Mouse (Mus musculus) stomach, postnatal 0 days (tissue): Measurements from ENCODE around the gene Emp3. TPM values are rescaled to one million over a fixed set of nuclear protein-coding genes. Genes with fewer than 3 reads are reported as not detected.
"Not testable (repeated sequence)": the region's sequence is repeated elsewhere in the genome, so short reads cannot be mapped to it uniquely, and the experiment has no call there.

ENCODE experiments used
- ATAC-seq: fragments of 200-750 bp; cut with Nextera tagmentation; 2 replicates; pipeline ENCODE4 v1.8.0; 2017; ENCODE audit not compliant: low FRiP score, low TSS enrichment
- DNase-seq: peaks from one replicate; pipeline ENCODE4 v3.0.0-alpha.2; 2016; ENCODE audit warnings: low spot score
- H3K27ac ChIP-seq: fragments of 300-500 bp; sonication (generic); replicated peaks from 2 replicates; pipeline ENCODE4 v1.5.1; 2014; ENCODE audit warnings: mild to moderate bottlenecking, control low read depth
- H3K27me3 ChIP-seq: fragments of 300-500 bp; sonication (generic); 2 replicates; pipeline ENCODE4 v1.6.1; 2014; ENCODE audit warnings: low read length; ENCODE audit not compliant: control insufficient read depth, insufficient read depth
- H3K36me3 ChIP-seq: fragments of 300-500 bp; sonication (generic); 2 replicates; pipeline ENCODE4 v1.6.1; 2014; ENCODE audit warnings: low read length, mixed read lengths; ENCODE audit not compliant: control insufficient read depth, insufficient read depth
- H3K4me1 ChIP-seq: fragments of 300-500 bp; sonication (generic); replicated peaks from 2 replicates; pipeline ENCODE4 v1.6.1; 2014; ENCODE audit warnings: antibody characterized with exemption; ENCODE audit not compliant: control insufficient read depth, insufficient read depth
- H3K4me2 ChIP-seq: fragments of 300-500 bp; sonication (generic); replicated peaks from 2 replicates; pipeline ENCODE4 v1.6.1; 2014; ENCODE audit warnings: low read depth, mild to moderate bottlenecking, control low read depth, moderate library complexity
- H3K4me3 ChIP-seq: fragments of 300-500 bp; sonication (generic); 2 replicates; pipeline ENCODE4 v1.5.1; 2014; ENCODE audit warnings: low read depth, low read length, control low read depth
- H3K9ac ChIP-seq: fragments of 300-500 bp; sonication (generic); 2 replicates; pipeline ENCODE4 v1.6.1; 2014; ENCODE audit warnings: mild to moderate bottlenecking, low read length, control low read depth, mixed read lengths
- H3K9me3 ChIP-seq: fragments of 300-500 bp; sonication (generic); 2 replicates; pipeline ENCODE4 v1.6.1; 2016; ENCODE audit warnings: low read length; ENCODE audit not compliant: control insufficient read depth
- CTCF ChIP-seq: IDR thresholded peaks from 2 replicates; pipeline ENCODE4 v1.5.1; 2016; ENCODE audit warnings: antibody characterized with exemption, low read depth, mild to moderate bottlenecking, moderate library complexity
- EP300 ChIP-seq: optimal IDR thresholded peaks from 2 replicates; pipeline ENCODE3; 2016; ENCODE audit warnings: antibody characterized with exemption
- WGBS: fragments of 180-500 bp; shearing (Covaris S2); extraction: QIAGEN DNeasy Blood & Tissue Kit; methylation state at CpG from one replicate; pipeline ENCODE4 v1.1.7; 2014; 5-methylcytosine and 5-hydroxymethylcytosine counted together
- polyA plus RNA-seq: library from polyadenylated mRNA; unstranded; fragments of >200 nt; fragmentation: Nextera tagmentation; extraction: Ambion mirVana; gene quantifications from 2 replicates; pipeline ENCODE4 v1.2.1, GENCODE M21; 2015

Emp3 gene
- polyA plus RNA-seq = 135 and 151 TPM in 2 replicates

GRCm38 (mm10) chr7:45921242-45921621 is at the start of gene Emp3:
Gene Emp3, minus strand, starts transcription at chr7:45921404.
- H3K36me3 ChIP-seq = no peaks in the 10 kb centered on the region; the same call in 1 of the 2 replicates
- ATAC-seq = no peak
- peaks cover 12% of the 10 kb centered on the region for H3K4me1 ChIP-seq
- H3K4me2 ChIP-seq = peak within 1 kb of the TSS; percentile 62
- peak within 1 kb of the TSS; percentile 46 for H3K4me3 ChIP-seq
- peak; percentile 45 for DNase-seq
- no peaks in the 10 kb centered on the region for H3K9me3 ChIP-seq
- WGBS = 3% methylated on average over 9 of the region's 9 CpGs
- no peak for TF ChIP-seq CTCF
- no peak for TF ChIP-seq EP300
- peak within 1 kb of the TSS; percentile 95 for H3K27ac ChIP-seq
- H3K9ac ChIP-seq = peak within 1 kb of the TSS; percentile 54
- no peaks in the 10 kb centered on the region for H3K27me3 ChIP-seq

- H3K9ac ChIP-seq = no peak overlapping the region
These were observed 35.4 kb upstream of the Emp3 start for GRCm38 (mm10) chr7:45956611-45957010.

GRCm38 (mm10) chr7:45949061-45949460 is 27.9 kb upstream of the Emp3 start:
- H3K4me1 ChIP-seq = no peaks in the 10 kb centered on the region
- H3K4me3 ChIP-seq = no peak overlapping the region
- no peak overlapping the region for H3K27ac ChIP-seq
- 71% methylated on average over 4 of the region's 4 CpGs for WGBS
- H3K27me3 ChIP-seq = no peaks in the 10 kb centered on the region
- H3K9ac ChIP-seq = no peak overlapping the region
- H3K9me3 ChIP-seq = no peaks in the 10 kb centered on the region
- no peaks in the 10 kb centered on the region for H3K36me3 ChIP-seq
- TF ChIP-seq CTCF = no peak
- TF ChIP-seq EP300 = no peak
- H3K4me2 ChIP-seq = no peak overlapping the region
- DNase-seq (no peak), ATAC-seq (no peak)

More at GRCm38 (mm10) chr7:45956611-45957010, 35.4 kb upstream of the Emp3 start:
- no peaks in the 10 kb centered on the region for H3K36me3 ChIP-seq
- H3K27ac ChIP-seq = no peak overlapping the region
- no peaks in the 10 kb centered on the region for H3K4me1 ChIP-seq
- no peak for ATAC-seq
- no peaks in the 10 kb centered on the region for H3K9me3 ChIP-seq
- no peak overlapping the region for H3K4me2 ChIP-seq
- TF ChIP-seq CTCF (no peak), EP300 (no peak)
- H3K27me3 ChIP-seq = no peaks in the 10 kb centered on the region
- H3K4me3 ChIP-seq = no peak overlapping the region
- DNase-seq = no peak
- WGBS = 54% methylated on average over 4 of the region's 4 CpGs

GRCm38 (mm10) chr7:45943280-45943679 is 22.1 kb upstream of the Emp3 start:
- H3K4me1 ChIP-seq, H3K9ac ChIP-seq, ATAC-seq, H3K4me2 ChIP-seq, H3K27me3 ChIP-seq, H3K9me3 ChIP-seq, DNase-seq, H3K4me3 ChIP-seq, H3K36me3 ChIP-seq, H3K27ac ChIP-seq: not testable (repeated sequence)
- 78% methylated on average over 1 of the region's 1 CpGs for WGBS
- peak; percentile 65 for TF ChIP-seq CTCF

- no peak overlapping the region for H3K4me3 ChIP-seq
- no peak overlapping the region for H3K4me2 ChIP-seq
- no peaks in the 10 kb centered on the region for H3K27me3 ChIP-seq
- ATAC-seq (no peak), DNase-seq (no peak)
- H3K9ac ChIP-seq = no peak overlapping the region
- no peaks in the 10 kb centered on the region for H3K4me1 ChIP-seq
- H3K36me3 ChIP-seq = no peaks in the 10 kb centered on the region
- 81% methylated on average over 9 of the region's 9 CpGs for WGBS
- TF ChIP-seq EP300 (no peak), CTCF (no peak)
- no peak overlapping the region for H3K27ac ChIP-seq
- no peaks in the 10 kb centered on the region for H3K9me3 ChIP-seq
These were observed 20.8 kb upstream of the Emp3 start for GRCm38 (mm10) chr7:45941986-45942385.

GRCm38 (mm10) chr7:45939836-45940235 is 18.6 kb upstream of the Emp3 start:
- Histone ChIP-seq H3K27me3 (no peaks in the 10 kb centered on the region), H3K9me3 (no peaks in the 10 kb centered on the region), H3K4me2 (no peak overlapping the region), H3K27ac (no peak overlapping the region), H3K4me3 (no peak overlapping the region), H3K36me3 (no peaks in the 10 kb centered on the region), H3K4me1 (no peaks in the 10 kb centered on the region), H3K9ac (no peak overlapping the region)
- WGBS = 30% methylated on average over 2 of the region's 2 CpGs
- ATAC-seq (no peak), DNase-seq (no peak)
- no peak for TF ChIP-seq EP300
- TF ChIP-seq CTCF = no peak
